Mouse (Mus musculus): ENCODE data around the gene Lars2.

The Lars2 gene

DNA sequence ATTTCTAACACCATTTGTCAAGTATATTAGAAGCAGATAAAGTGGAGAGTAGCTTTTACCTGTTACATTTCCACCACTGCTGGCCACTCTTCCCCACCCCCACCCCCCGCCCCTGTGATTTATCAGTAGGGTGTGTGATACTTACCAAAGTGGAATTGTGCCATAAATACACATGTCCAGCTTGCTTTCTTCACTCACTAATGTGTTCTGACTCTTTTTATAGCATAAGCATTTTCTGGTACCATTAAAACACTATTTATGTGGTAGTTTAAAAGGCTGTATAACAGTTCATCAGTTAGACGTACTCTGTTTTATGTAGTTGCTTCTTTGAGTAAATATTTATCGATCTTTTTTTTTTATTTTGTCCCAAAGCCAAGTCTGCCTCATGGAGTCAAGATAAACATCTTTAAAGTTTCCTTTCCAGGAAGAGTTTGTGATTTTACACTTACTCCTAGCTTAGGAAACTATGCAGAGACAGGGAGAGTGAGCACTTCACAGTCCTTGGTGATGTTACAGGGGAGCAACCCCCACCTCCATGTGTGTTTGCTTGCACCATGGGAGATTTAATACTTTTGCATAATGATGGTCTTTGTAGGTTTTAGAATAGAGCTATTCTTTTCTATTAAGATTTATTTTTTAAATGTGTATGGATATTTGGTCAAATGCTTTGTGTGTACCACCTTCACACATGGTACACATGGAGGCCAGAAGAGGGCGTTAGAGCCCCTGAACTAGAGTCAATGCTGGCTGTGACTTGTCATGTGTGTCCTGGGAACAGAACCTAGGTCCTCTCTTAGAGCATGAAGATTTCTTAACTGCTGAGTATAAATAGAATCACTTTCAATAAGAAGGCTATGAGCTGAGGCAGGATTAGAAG is 139.8 kb downstream of the Lars2 start:
- no peak for DNase-seq (ENCODE audit: extremely low spot score, low read depth, low spot score)

- DNase-seq (ENCODE audit: extremely low spot score, low read depth, low spot score), result no peak
Observed at GRCm38 (mm10) chr9:123507380-123507779, 140.7 kb downstream of the Lars2 start.

GRCm38 (mm10) chr9:123508986-123509385 is 142.3 kb downstream of the Lars2 start:
- DNase-seq (ENCODE audit: extremely low spot score, low read depth, low spot score), result no peak

DNA sequence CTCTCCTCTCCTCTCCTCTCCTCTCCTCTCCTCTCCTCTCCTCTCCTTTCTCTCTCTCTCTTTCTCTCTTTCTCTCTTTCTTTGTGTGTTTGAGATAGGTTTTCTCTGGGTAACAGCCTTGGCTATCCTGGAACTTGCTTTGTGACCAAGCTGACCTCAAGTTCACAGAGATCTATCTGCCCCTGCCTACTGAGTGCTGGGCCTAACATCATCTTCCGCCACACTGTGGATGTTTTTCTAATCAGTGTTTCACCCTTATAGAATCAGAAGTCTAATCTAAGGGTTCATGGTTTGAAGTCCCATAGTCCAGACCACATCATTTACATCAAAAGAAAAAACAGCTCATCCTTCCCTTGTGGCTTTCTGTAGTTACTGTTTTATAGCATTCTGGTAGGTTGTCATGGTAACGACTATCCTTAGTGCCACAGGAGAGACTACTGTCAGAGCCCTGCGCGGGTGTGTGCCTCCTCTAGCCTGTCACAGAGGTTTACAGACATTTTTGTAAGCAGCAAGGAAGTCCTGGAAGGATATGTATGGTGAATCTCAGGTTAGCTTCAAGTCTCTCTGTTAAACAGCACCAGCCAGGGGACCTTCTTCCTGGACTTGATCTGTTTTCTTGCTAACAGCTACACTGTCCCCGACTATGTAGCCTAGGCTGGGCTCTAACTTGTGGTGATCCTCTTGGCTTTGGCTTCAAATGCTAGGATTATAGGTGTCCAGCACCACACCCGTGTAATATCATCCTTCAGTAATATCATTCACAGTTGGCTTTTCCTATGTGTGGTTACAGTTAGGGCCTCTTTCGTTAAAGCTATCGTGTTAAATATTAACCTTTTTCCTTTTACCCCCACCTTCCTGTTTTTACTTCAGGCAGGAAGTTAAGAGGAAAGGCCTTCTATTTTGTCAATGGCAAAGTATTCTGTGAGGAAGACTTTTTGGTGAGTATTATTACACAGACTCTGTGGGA is 143.2 kb downstream of the Lars2 start:
- no peak for DNase-seq (ENCODE audit: extremely low spot score, low read depth, low spot score)

DNA sequence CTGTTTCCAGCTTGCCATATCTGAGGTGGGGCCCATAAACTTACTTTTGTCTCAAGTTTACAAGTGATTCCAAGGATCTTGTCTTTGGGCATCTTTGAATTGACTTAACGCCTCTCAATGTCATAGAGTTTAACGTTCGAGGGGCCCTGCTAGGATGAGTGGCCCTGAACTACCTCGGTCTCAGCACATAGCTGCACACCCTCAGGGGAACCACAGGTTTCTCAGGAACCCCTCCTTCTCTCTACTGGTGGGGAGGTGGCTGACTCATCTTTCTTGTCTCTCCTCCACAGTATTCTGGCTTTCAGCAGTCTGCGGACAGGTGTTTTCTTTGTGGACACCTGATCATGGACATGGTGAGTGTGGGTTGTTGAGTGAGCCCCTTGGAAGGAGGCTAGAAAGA is 144.2 kb downstream of the Lars2 start:
- DNase-seq (ENCODE audit: extremely low spot score, low read depth, low spot score), result no peak

All from hindlimb bud, embryonic 11.5 days (tissue).